Mouse (Mus musculus): ENCODE measurements around the gene Idnk.
A peak's percentile ranks its signal among the peaks of the same experiment; 100 is the strongest.

Idnk gene

DNA sequence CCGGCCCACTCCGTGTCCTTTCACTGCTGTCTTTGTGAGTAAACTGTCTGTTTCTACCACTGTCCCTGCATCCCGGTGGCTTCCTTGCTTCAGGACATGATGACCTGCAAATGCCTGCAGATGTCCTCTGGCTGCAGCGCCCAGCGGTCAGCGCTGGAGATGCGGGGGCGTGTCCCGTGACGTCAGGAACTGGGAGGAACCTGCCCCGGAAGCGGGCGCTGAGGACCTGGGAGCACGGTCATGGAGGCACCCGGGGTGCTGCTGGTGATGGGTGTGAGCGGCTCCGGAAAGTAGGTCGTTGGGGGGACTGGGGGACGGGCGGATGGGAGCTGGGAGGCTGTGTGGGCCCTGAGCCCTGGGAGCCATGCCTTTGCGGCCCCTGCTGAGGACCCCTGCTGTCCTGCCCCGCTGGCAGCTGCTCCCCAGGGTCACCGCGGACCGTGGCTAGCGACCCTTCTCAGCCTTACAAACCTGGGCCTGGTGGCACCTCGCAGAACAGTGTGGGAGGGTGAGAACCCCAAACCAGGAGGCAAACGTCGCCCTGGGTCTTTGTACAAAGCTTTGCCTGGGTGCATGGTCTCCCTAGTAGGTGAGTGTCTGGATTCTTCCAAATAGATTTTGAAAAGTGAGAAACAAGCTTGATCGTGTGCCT is at the start of gene Idnk:
TSS of gene Idnk (plus strand) at position 203 of the 652 bp plus-strand sequence.
- DNase-seq (ENCODE audit: extremely low read depth, insufficient read length, low spot score) = peak; percentile 90

DNA sequence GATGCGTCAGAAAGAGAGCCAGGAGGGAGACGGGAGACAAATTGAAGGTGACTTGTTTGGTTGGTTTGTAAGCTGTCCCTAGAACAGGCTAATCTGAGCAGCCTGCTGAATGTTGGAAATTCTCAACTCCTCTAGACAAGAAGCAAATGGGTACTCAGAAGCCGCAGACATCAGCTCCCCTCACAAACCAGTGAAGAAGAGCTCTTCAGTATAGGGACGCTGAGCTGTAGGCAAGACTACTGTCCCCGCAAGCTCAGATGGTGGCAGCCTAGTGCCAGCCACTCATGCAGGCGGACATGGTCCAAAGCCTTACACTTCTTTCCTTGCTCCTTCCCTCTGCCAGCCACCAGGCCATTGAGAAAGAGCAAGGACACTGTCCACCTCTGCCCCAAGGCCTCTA is 46.1 kb upstream of the Idnk start:
- no peak for DNase-seq (ENCODE audit: extremely low read depth, insufficient read length, low spot score)

DNA sequence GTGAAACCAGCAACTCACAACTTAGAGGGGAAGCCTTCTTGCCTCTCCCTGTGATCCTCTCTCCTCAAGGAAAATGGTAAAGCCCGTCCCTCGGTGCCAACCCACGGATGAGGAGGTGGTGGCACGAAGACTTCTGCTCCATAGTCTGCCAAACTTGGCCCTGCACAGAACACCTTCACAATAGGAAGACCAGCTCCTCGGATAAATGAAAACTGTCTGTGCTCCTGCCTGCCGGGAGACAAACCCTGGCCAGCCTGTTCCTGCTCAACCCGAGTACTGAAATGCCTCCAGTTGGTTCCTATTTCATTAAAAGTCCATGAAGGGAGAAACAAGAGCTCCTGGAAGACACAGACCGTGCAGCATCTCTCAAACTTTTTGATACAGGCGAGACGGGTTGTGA is 45.3 kb upstream of the Idnk start:
- DNase-seq (ENCODE audit: extremely low read depth, insufficient read length, low spot score) = no peak

DNA sequence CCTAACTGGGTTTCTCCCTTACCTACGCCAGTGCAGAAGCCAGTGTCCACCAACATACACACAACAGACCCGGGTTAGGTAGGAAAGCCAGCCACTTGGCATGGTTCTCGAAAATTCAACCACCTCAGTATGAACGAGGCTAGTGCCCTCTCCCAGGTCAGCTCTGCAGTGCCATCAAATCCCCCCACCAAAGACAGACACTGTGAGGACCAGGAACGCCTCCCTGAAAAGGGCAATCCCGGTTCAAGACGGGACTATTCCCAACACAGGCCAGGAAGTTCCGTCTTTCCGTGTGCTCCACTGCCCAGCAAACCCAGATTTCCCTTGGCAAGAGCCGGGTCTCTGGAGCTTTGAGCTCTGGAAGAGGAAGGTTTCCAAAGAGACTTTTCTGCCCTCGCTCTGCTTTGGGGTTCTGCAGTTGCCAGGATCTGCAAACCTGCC is 44.8 kb upstream of the Idnk start:
- no peak for DNase-seq (ENCODE audit: extremely low read depth, insufficient read length, low spot score)

DNA sequence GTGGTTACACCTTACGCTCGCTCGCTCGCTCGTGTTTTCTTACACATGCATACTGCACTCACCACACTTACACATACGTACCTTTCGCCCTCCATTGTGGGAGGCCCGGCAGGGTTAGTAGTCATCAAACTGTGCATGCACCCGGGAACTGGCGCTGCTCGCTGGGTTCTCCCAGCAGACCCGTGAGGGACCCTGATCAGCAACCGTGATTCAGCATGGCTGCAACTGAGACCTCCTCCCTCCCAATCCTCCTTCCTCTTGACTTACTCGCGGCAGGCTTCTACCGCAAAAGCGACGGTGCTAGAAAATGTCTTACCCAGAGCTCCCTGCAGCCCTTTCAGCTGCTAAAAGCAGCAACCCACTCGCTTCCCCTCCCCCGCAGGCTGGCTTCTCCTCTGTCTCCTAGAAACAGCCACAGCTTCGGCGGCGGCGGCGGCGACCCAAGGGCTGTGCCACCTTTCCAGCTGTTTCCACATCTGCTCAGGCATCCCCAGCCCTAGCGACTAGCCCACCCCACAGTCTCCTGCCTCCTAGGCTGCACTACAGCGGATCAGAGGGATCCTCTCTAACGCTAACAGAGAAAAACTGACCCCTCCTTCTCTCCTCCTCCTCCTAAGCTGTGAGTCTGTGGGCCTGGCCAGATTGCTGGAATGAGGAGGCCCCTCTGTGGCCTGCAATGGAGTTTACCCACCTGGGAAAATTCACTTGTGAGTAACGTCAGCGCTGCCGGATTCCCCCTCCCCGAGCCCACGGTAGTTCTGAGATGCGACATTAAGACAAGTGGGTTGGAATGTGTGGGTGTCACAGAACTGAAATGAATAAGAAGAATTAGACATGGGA is 44.2 kb upstream of the Idnk start, which contains the start of gene Klhl3:
TSS of gene Klhl3 (minus strand) at position 532 of the 840 bp plus-strand sequence.
- no peak for DNase-seq (ENCODE audit: extremely low read depth, insufficient read length, low spot score)

GRCm38 (mm10) chr13:58115227-58115626 is 42.2 kb upstream of the Idnk start:
- DNase-seq (ENCODE audit: extremely low read depth, insufficient read length, low spot score) = peak; percentile 30

- DNase-seq (ENCODE audit: extremely low read depth, insufficient read length, low spot score) = no peak
These were observed 40.6 kb upstream of the Idnk start for GRCm38 (mm10) chr13:58116801-58117200.

DNA sequence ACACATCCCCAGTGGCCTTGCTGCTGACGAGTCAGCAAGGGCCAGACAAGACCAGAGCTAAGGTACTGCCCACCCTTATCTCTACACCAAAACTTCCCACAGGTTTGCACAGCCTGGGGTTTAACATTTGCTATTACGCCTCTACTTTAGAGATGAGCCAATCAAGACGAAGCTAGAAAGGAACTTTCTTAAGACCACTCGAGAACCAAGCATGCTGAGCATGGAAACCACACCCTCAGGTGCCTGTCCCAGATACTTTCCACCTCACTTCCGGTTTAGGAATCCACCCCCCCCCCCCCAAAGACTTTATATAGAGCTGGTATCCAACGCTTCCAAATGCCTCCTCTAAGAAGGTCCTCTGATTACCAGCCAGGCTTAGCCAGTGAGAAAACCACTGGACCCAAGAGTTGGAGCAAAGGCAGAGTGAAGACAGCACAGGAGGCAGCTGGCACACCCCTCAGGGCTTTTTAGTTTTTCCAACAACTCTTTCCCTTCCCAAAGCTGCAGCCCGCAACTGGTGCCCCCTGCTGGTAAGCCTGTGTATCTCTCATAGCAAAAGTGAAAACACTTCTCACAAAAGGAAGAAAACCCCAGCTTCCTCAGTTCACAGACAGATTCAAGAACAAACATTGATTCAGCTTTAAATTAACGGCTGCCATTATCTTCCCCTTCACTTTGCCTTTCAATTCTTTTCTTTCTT is 40.0 kb upstream of the Idnk start:
- no peak for DNase-seq (ENCODE audit: extremely low read depth, insufficient read length, low spot score)

GRCm38 (mm10) chr13:58122786-58123297 is 34.6 kb upstream of the Idnk start:
- no peak for DNase-seq (ENCODE audit: extremely low read depth, insufficient read length, low spot score)

DNA sequence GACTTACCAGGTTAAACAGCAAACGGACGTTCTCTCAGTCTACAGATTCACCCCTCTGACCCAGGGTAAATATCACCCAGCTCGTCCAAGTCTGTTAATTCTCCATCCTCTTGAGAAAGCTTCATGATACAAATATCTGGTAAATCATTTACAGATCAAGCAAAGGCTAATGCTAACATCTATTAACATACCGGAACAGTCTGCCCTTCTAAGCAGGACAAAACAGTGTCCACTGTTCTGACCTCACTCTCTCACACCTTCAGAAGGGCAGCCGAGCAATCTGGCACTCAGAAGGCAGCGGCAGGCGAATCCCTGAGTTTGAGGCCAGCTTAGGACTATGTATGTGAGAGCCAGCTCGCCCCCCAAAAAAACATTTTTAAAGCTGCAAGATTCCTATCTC is 34.1 kb upstream of the Idnk start:
- DNase-seq (ENCODE audit: extremely low read depth, insufficient read length, low spot score) = no peak

DNA sequence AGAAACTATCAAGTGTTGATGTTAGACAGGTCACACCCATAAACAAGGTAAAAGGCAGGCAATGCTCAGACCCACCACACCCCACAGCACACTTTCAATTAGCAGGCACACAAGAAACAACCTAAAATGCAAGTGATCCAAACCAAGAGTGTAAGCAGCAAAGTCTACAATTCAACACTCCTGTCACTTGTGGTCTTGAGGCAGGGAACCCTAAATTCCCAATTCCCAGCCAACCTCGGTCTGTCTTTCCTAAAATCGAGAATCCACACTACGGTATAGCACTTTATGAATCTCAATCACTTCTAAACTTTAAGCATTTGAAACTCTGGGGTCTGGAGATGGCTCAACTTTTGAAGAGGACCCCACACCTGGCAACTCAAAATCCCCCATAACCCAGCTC is 33.2 kb upstream of the Idnk start:
- no peak for DNase-seq (ENCODE audit: extremely low read depth, insufficient read length, low spot score)

GRCm38 (mm10) chr13:58124989-58125388 is 32.5 kb upstream of the Idnk start:
- DNase-seq (ENCODE audit: extremely low read depth, insufficient read length, low spot score) = no peak

DNA sequence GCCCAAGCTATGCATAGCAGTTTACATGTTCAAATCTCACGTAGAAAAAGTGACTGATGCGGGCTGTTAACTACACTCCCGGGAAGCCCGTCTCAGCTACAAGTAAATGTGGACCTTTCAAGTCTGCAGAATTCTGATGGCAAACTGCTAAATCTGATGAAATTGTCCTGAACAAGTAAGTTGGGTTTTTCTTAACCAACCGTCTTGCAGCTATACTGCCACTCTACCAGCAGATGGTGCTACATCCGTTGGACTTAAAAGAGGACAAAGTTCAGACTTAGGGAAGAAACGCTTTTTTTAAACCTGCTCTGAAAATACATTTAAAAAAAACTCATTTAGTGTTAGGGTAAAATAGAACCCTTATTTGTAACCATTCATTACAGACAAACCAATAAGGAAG is 31.3 kb upstream of the Idnk start:
- DNase-seq (ENCODE audit: extremely low read depth, insufficient read length, low spot score) = peak; percentile 38

DNA sequence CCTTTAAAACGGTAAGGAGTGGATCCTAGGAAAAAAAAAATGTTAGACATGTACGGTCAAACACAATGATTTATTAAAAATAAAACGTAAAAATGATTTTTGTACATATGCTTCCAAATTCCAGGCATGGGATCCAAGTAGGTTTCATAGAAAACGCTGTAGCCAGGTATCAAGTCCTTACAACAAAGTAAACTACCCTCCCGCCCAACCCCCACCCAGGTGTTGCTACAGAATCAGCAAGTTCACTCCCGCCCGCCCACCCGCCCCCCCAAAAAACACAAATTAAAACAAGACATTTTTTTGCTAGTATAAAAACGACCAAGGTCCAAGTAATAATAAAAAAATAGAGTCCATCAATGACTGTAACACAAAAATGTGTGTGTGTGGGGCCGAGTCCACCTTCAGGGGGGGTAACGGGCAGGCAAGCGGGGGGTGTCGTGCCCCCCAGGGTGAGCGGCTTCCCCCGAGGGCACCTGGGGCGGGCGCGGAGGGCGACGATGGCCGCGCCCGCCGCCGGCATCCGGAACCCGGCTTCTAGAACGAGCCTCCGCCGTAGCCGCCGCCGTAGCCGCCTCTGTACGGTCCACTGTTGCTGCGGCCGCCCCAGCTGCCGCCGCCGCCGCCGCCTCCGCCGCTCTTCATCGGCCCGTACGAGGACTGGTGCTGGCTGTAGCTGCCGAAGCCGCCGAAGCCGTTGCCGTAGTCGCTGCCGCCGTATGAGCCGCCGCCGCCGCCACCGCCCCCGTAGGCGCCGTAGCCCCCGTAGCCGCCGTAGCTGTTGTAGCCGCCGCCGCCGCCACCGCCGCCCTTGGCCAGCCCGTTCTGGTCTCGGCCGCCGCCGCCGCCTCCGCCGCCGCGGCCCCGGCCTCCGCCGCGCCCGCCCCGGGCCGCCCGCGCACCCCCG is 30.3 kb upstream of the Idnk start:
- peak; percentile 26 for DNase-seq (ENCODE audit: extremely low read depth, insufficient read length, low spot score)

- DNase-seq (ENCODE audit: extremely low read depth, insufficient read length, low spot score) = peak; percentile 76
These were observed 29.6 kb upstream of the Idnk start for GRCm38 (mm10) chr13:58127766-58128361.

DNA sequence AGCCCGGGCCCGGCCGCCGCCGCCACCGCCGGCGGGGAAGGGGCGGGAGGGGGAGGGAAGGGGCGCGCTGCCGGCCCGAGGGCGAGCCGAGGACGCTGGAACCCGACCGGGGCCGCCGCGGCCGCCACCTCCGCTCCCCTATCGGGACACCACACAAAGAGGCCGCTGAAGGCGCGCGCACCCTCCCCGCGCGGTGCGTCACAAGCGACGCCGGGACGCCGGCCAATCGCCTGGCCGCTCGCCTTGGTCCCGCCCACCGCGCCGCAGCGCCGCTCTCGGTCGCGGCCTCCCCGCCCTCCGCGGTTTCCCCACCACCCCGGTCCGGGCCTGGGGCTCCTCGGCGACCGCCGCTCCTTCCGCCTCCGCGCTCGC is 29.1 kb upstream of the Idnk start, which contains the start of gene Hnrnpa0:
TSS of gene Hnrnpa0 (minus strand) at position 161 of the 372 bp plus-strand sequence.
- DNase-seq (ENCODE audit: extremely low read depth, insufficient read length, low spot score) = peak; percentile 84

GRCm38 (mm10) chr13:58128768-58129671 is 28.4 kb upstream of the Idnk start:
- peak; percentile 92 for DNase-seq (ENCODE audit: extremely low read depth, insufficient read length, low spot score)

GRCm38 (mm10) chr13:58129687-58130246 is 27.7 kb upstream of the Idnk start:
- peak; percentile 24 for DNase-seq (ENCODE audit: extremely low read depth, insufficient read length, low spot score)
